Mouse (Mus musculus) limb, embryonic 15.5 days (tissue): Measurements from ENCODE around the gene Ttpal. TPM values are rescaled to one million over a fixed set of nuclear protein-coding genes. Genes with fewer than 3 reads are reported as not detected.

Experiments used
- ATAC-seq: fragments of 200-750 bp; cut with Nextera tagmentation; 2 replicates; pipeline ENCODE4 v1.8.0; 2017; ENCODE audit warnings: low read depth, moderate TSS enrichment; ENCODE audit not compliant: insufficient number of reproducible peaks, low FRiP score, low TSS enrichment
- H3K27ac ChIP-seq: fragments of 300-500 bp; sonication (generic); 2 replicates; pipeline ENCODE4 v1.5.1; 2015; ENCODE audit warnings: moderate library complexity, mild to moderate bottlenecking, inconsistent platforms
- H3K27me3 ChIP-seq: fragments of 300-500 bp; sonication (generic); 2 replicates; pipeline ENCODE4 v1.6.1; 2015; ENCODE audit warnings: inconsistent platforms
- H3K36me3 ChIP-seq: fragments of 300-500 bp; sonication (generic); 2 replicates; pipeline ENCODE4 v1.6.1; 2015; ENCODE audit warnings: inconsistent platforms
- H3K4me1 ChIP-seq: fragments of 300-500 bp; sonication (generic); 2 replicates; pipeline ENCODE4 v1.6.1; 2015; ENCODE audit warnings: inconsistent platforms
- H3K4me2 ChIP-seq: fragments of 300-500 bp; sonication (generic); 2 replicates; pipeline ENCODE4 v1.6.1; 2015; ENCODE audit warnings: mild to moderate bottlenecking, inconsistent platforms
- H3K4me3 ChIP-seq: fragments of 300-500 bp; sonication (generic); 2 replicates; pipeline ENCODE4 v1.5.1; 2015; ENCODE audit warnings: mild to moderate bottlenecking, inconsistent platforms
- H3K9ac ChIP-seq: fragments of 300-500 bp; sonication (generic); 2 replicates; pipeline ENCODE4 v1.6.1; 2015; ENCODE audit warnings: inconsistent platforms
- H3K9me3 ChIP-seq: fragments of 300-500 bp; sonication (generic); 2 replicates; pipeline ENCODE4 v1.6.1; 2016; ENCODE audit warnings: inconsistent platforms
- WGBS: fragments of 180-500 bp; shearing (Covaris S2); methylation state at CpG from one replicate; pipeline ENCODE4 v1.1.7; 2015; 5-methylcytosine and 5-hydroxymethylcytosine counted together
- polyA plus RNA-seq: library from polyadenylated mRNA; unstranded; fragments of >200 nt; fragmentation: Nextera tagmentation; extraction: Ambion mirVana; gene quantifications from 2 replicates; pipeline ENCODE4 v1.2.1, GENCODE M21; 2015

Ttpal gene
- polyA plus RNA-seq, 1 experiment from 2014 or later = 42.8 TPM

GRCm38 (mm10) chr2:163596057-163596872 is 5.8 kb upstream of the Ttpal start:
- Histone ChIP-seq H3K27me3 (no peaks in the 10 kb centered on the region), H3K36me3 (no peaks in the 10 kb centered on the region), H3K9ac (no peak overlapping the region), H3K9me3 (no peaks in the 10 kb centered on the region), H3K4me3 (no peak overlapping the region), H3K4me2 (no peak overlapping the region), H3K4me1 (no peaks in the 10 kb centered on the region), H3K27ac (peak overlapping the region; percentile 57; the same call in 1 of the 2 replicates)
- 71% methylated on average over 13 of the region's 13 CpGs for WGBS
- no peak for ATAC-seq

GRCm38 (mm10) chr2:163596873-163597155 is 5.3 kb upstream of the Ttpal start:
- Histone ChIP-seq H3K27ac (no peak overlapping the region), H3K4me1 (peaks cover 3% of the 10 kb centered on the region; the same call in 1 of the 2 replicates)
- no peak for ATAC-seq

GRCm38 (mm10) chr2:163597661-163598060 is 4.5 kb upstream of the Ttpal start:
- no peak overlapping the region for H3K27ac ChIP-seq
- no peak overlapping the region for H3K4me3 ChIP-seq
- H3K9me3 ChIP-seq = no peaks in the 10 kb centered on the region
- no peak for ATAC-seq
- H3K4me1 ChIP-seq = peaks cover 3% of the 10 kb centered on the region; the same call in 1 of the 2 replicates
- no peaks in the 10 kb centered on the region for H3K27me3 ChIP-seq
- no peaks in the 10 kb centered on the region for H3K36me3 ChIP-seq
- 53% methylated on average over 4 of the region's 4 CpGs for WGBS
- H3K9ac ChIP-seq = no peak overlapping the region
- H3K4me2 ChIP-seq = no peak overlapping the region

More at GRCm38 (mm10) chr2:163596873-163597155, 5.3 kb upstream of the Ttpal start:
- Histone ChIP-seq H3K9ac (no peak overlapping the region), H3K4me3 (no peak overlapping the region), H3K4me2 (no peak overlapping the region), H3K9me3 (no peaks in the 10 kb centered on the region), H3K27me3 (no peaks in the 10 kb centered on the region), H3K36me3 (no peaks in the 10 kb centered on the region)
- WGBS = 69% methylated on average over 3 of the region's 3 CpGs

- 2% methylated on average over 1 of the region's 1 CpGs for WGBS
- no peak overlapping the region for H3K4me2 ChIP-seq
- no peaks in the 10 kb centered on the region for H3K27me3 ChIP-seq
- H3K4me1 ChIP-seq = peaks cover 12% of the 10 kb centered on the region
- no peak overlapping the region for H3K4me3 ChIP-seq
- H3K36me3 ChIP-seq = no peaks in the 10 kb centered on the region
- H3K9me3 ChIP-seq = no peaks in the 10 kb centered on the region
- H3K27ac ChIP-seq = no peak overlapping the region
- ATAC-seq = no peak
- no peak overlapping the region for H3K9ac ChIP-seq
Observed at GRCm38 (mm10) chr2:163599226-163599625, 2.9 kb upstream of the Ttpal start.

- Histone ChIP-seq H3K36me3 (no peaks in the 10 kb centered on the region), H3K9ac (no peak overlapping the region), H3K27ac (no peak overlapping the region), H3K4me3 (no peak overlapping the region), H3K4me1 (peaks cover 12% of the 10 kb centered on the region), H3K27me3 (no peaks in the 10 kb centered on the region), H3K9me3 (no peaks in the 10 kb centered on the region), H3K4me2 (no peak overlapping the region)
- WGBS = 87% methylated on average over 7 of the region's 7 CpGs
- no peak for ATAC-seq
Observed at GRCm38 (mm10) chr2:163601066-163601465, 1.0 kb upstream of the Ttpal start.

- Histone ChIP-seq H3K27me3 (no peaks in the 10 kb centered on the region), H3K9ac (no peak overlapping the region), H3K4me2 (peak overlapping the region; percentile 86), H3K9me3 (no peaks in the 10 kb centered on the region), H3K27ac (no peak overlapping the region), H3K4me1 (peaks cover 12% of the 10 kb centered on the region), H3K4me3 (peak overlapping the region; percentile 93), H3K36me3 (no peaks in the 10 kb centered on the region)
- no peak for ATAC-seq
- WGBS = 81% methylated on average over 7 of the region's 7 CpGs
Observed at GRCm38 (mm10) chr2:163601712-163602100, 408 bp upstream of the Ttpal start.

GRCm38 (mm10) chr2:163606161-163606560 is 4.0 kb downstream of the Ttpal start:
- Histone ChIP-seq H3K4me2 (no peak overlapping the region), H3K4me1 (peaks cover 12% of the 10 kb centered on the region), H3K9me3 (no peaks in the 10 kb centered on the region), H3K27me3 (no peaks in the 10 kb centered on the region), H3K27ac (no peak overlapping the region), H3K9ac (no peak overlapping the region), H3K36me3 (peaks cover 28% of the 10 kb centered on the region), H3K4me3 (no peak overlapping the region)
- 87% methylated on average over 7 of the region's 7 CpGs for WGBS
- ATAC-seq = no peak

- no peak for ATAC-seq
- Histone ChIP-seq H3K9me3 (no peaks in the 10 kb centered on the region), H3K27ac (no peak overlapping the region), H3K36me3 (peaks cover 41% of the 10 kb centered on the region), H3K4me2 (no peak overlapping the region), H3K4me1 (peaks cover 5% of the 10 kb centered on the region), H3K27me3 (no peaks in the 10 kb centered on the region), H3K4me3 (no peak overlapping the region), H3K9ac (no peak overlapping the region)
- 77% methylated on average over 7 of the region's 7 CpGs for WGBS
Observed at GRCm38 (mm10) chr2:163608008-163608407, 5.9 kb downstream of the Ttpal start.

GRCm38 (mm10) chr2:163609281-163609975 is 7.3 kb downstream of the Ttpal start:
- Histone ChIP-seq H3K36me3 (peaks cover 55% of the 10 kb centered on the region), H3K4me3 (no peak overlapping the region), H3K9ac (no peak overlapping the region), H3K27me3 (no peaks in the 10 kb centered on the region), H3K4me1 (no peaks in the 10 kb centered on the region), H3K27ac (no peak overlapping the region), H3K9me3 (no peaks in the 10 kb centered on the region), H3K4me2 (no peak overlapping the region)
- WGBS = 74% methylated on average over 12 of the region's 12 CpGs
- ATAC-seq = no peak

GRCm38 (mm10) chr2:163611176-163611575 is 9.1 kb downstream of the Ttpal start:
- WGBS = 66% methylated on average over 9 of the region's 9 CpGs
- H3K4me3 ChIP-seq = no peak overlapping the region
- no peaks in the 10 kb centered on the region for H3K27me3 ChIP-seq
- H3K4me2 ChIP-seq = no peak overlapping the region
- H3K9ac ChIP-seq = no peak overlapping the region
- no peaks in the 10 kb centered on the region for H3K9me3 ChIP-seq
- H3K36me3 ChIP-seq = peaks cover 73% of the 10 kb centered on the region
- no peak overlapping the region for H3K27ac ChIP-seq
- ATAC-seq = no peak
- no peaks in the 10 kb centered on the region for H3K4me1 ChIP-seq

- no peak for ATAC-seq
- H3K27me3 ChIP-seq = no peaks in the 10 kb centered on the region
- no peaks in the 10 kb centered on the region for H3K4me1 ChIP-seq
- H3K4me2 ChIP-seq = no peak overlapping the region
- H3K9me3 ChIP-seq = no peaks in the 10 kb centered on the region
- peaks cover 80% of the 10 kb centered on the region for H3K36me3 ChIP-seq
- H3K4me3 ChIP-seq = no peak overlapping the region
- H3K9ac ChIP-seq = no peak overlapping the region
- no peak overlapping the region for H3K27ac ChIP-seq
- WGBS = 97% methylated on average over 5 of the region's 5 CpGs
Observed at GRCm38 (mm10) chr2:163613206-163613605, 11.1 kb downstream of the Ttpal start.

GRCm38 (mm10) chr2:163613990-163614389 is 11.9 kb downstream of the Ttpal start:
- 95% methylated on average over 4 of the region's 4 CpGs for WGBS
- no peak for ATAC-seq
- Histone ChIP-seq H3K27me3 (no peaks in the 10 kb centered on the region), H3K9ac (no peak overlapping the region), H3K36me3 (peaks cover 88% of the 10 kb centered on the region), H3K27ac (no peak overlapping the region), H3K4me1 (no peaks in the 10 kb centered on the region), H3K4me3 (no peak overlapping the region), H3K4me2 (no peak overlapping the region), H3K9me3 (no peaks in the 10 kb centered on the region)
